Mouse (Mus musculus): ENCODE data around the gene Gpr141. TPM values are rescaled to one million over a fixed set of nuclear protein-coding genes. Genes with fewer than 3 reads are reported as not detected.

Gpr141 gene
- total and polyA plus RNA-seq, 3 experiments, result not detected

DNA sequence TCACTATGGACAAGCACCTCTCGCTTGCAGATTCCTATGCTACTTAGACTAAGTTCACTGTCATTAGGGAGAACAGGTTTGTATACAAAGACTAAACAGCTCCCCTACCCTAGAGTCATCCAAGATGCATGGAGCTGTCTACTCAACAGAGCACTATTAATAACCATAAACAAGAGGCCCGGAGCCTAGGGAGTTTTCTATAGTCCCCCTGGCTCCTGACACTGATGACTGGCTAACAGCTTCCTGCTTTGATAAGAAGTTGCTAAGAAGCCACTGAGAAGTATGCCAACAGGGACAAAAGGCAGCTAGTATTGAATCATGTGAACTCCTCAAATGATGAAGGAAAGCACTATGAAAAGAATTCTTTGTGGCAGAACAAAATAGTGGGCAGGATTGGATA, 78.3 kb downstream of the Gpr141 start:
- Histone ChIP-seq H3K9me3 (replicated peaks; ENCODE audit: insufficient read depth, low read length) (no peaks in the 10 kb centered on the region), H3K79me2 (ENCODE audit: control insufficient read depth, insufficient read depth, low read length, poor library complexity) (no peaks in the 10 kb centered on the region), H3K4me1 (ENCODE audit: control insufficient read depth in 1 of 2, insufficient read depth in 2 of 2, low read length in 2 of 2) (no peaks in the 10 kb centered on the region), H3K36me3 (ENCODE audit: control insufficient read depth in 1 of 2, insufficient read depth in 2 of 2, low read length in 2 of 2) (no peaks in the 10 kb centered on the region), H3K27ac (ENCODE audit: control insufficient read depth, low read depth, low read length) (no peak overlapping the region), H3K4me3 (ENCODE audit: control insufficient read depth in 1 of 2, insufficient read depth in 1 of 2, low read depth in 2 of 2, low read length in 2 of 2) (no peak overlapping the region), H3K27me3 (ENCODE audit: control insufficient read depth in 1 of 2, insufficient read depth in 2 of 2, low read length in 2 of 2) (no peaks in the 10 kb centered on the region; a peak in 2 of 4 replicates), H3K9ac (ENCODE audit: control insufficient read depth, low read depth, low read length, poor library complexity, severe bottlenecking) (no peak overlapping the region)
- DNase-seq (ENCODE audit: low read depth, low spot score), result no peak
- TF ChIP-seq ETS1 (IDR thresholded peaks at IDR 0.05; ENCODE audit: low read depth, low read length), result no peak
- no peak for TF ChIP-seq POLR2A (IDR thresholded peaks at IDR 0.05; ENCODE audit: control insufficient read depth in 1 of 2, insufficient read depth in 1 of 2, low read depth in 1 of 2, low read length in 2 of 2, poor library complexity in 1 of 2)
- TF ChIP-seq EP300 (IDR thresholded peaks at IDR 0.05; ENCODE audit: low read depth in 1 of 2, low read length in 2 of 2), result no peak
- TF ChIP-seq ZKSCAN1 (IDR thresholded peaks at IDR 0.05; ENCODE audit: low read depth, low read length), result no peak
- TF ChIP-seq JUND (IDR thresholded peaks at IDR 0.05; ENCODE audit: low read depth, low read length), result no peak
- TF ChIP-seq NRF1 (IDR thresholded peaks at IDR 0.05; ENCODE audit: insufficient read depth, low read depth, low read length, poor library complexity, severe bottlenecking), result no peak
- no peak for TF ChIP-seq CHD1 (IDR thresholded peaks at IDR 0.05; ENCODE audit: low read depth, low read length)

DNA sequence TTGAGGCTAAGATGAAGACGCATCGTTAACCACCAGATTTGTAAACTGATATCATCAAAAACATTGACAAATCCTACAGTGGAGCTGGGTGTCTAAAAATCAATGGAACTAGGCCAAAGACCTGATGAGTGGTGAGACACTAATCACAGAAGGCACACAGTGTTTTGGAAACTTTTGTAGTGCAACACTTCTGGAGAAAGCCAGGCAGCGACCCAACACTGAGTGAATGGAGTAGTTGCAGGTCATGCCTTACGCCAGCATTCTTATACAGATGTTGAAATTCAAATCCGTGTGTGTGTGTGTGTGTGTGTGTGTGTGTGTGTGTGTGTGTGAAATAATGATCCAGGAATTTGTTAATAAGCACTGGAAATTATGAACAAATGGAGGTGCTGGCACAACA, 79.5 kb downstream of the Gpr141 start:
- no peak overlapping the region for H3K4me3 ChIP-seq (ENCODE audit: control insufficient read depth in 1 of 2, insufficient read depth in 1 of 2, low read depth in 2 of 2, low read length in 2 of 2)
- no peak for DNase-seq (ENCODE audit: low read depth, low spot score)
- TF ChIP-seq MEF2A (IDR thresholded peaks at IDR 0.05; ENCODE audit: extremely low read depth, insufficient replicate concordance, low read depth, low read length, poor library complexity, severe bottlenecking) (no peak), BHLHE40 (IDR thresholded peaks at IDR 0.05; ENCODE audit: borderline replicate concordance, low read depth, low read length) (no peak), NRF1 (IDR thresholded peaks at IDR 0.05; ENCODE audit: insufficient read depth, low read depth, low read length, poor library complexity, severe bottlenecking) (no peak)
- H3K27ac ChIP-seq (ENCODE audit: control insufficient read depth, low read depth, low read length), result no peak overlapping the region
- H3K79me2 ChIP-seq (ENCODE audit: control insufficient read depth, insufficient read depth, low read length, poor library complexity), result no peaks in the 10 kb centered on the region
- no peak overlapping the region for H3K9ac ChIP-seq (ENCODE audit: control insufficient read depth, low read depth, low read length, poor library complexity, severe bottlenecking)
- H3K4me1 ChIP-seq (ENCODE audit: control insufficient read depth in 1 of 2, insufficient read depth in 2 of 2, low read length in 2 of 2), result no peaks in the 10 kb centered on the region
- no peaks in the 10 kb centered on the region; a peak in 1 of 4 replicates for H3K27me3 ChIP-seq (ENCODE audit: control insufficient read depth in 1 of 2, insufficient read depth in 2 of 2, low read length in 2 of 2)
- no peaks in the 10 kb centered on the region for H3K9me3 ChIP-seq (replicated peaks; ENCODE audit: insufficient read depth, low read length)
- H3K36me3 ChIP-seq (ENCODE audit: control insufficient read depth in 1 of 2, insufficient read depth in 2 of 2, low read length in 2 of 2), result no peaks in the 10 kb centered on the region

DNA sequence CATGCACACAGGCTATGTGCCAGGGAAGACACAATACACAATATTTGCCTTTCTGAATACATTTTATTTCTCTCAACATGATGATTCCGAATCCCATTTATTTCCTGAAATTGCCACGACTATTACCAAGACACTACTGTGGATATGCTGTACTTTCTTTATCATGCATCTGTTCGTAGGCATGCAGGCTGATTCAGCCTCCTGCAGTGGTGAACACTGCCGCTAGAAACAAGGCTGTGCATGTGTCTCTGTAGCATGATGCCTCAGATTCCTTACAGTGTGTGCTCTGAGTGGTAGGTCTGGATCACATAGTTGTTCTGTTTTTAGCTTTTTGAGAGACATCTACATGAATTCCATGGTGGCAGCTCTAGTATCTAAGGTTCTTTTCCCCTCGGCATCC, 89.5 kb downstream of the Gpr141 start:
- no peaks in the 10 kb centered on the region; a peak in 2 of 4 replicates for H3K27me3 ChIP-seq (ENCODE audit: control insufficient read depth in 1 of 2, insufficient read depth in 2 of 2, low read length in 2 of 2)
- TF ChIP-seq SMC3 (IDR thresholded peaks at IDR 0.05; ENCODE audit: low read depth, low read length) (no peak), ZKSCAN1 (IDR thresholded peaks at IDR 0.05; ENCODE audit: low read depth, low read length) (no peak), HCFC1 (IDR thresholded peaks at IDR 0.05; ENCODE audit: low read depth, low read length) (no peak), MAFK (IDR thresholded peaks at IDR 0.05; ENCODE audit: borderline replicate concordance, low read depth, low read length) (no peak), MXI1 (IDR thresholded peaks at IDR 0.05; ENCODE audit: low read depth, low read length) (no peak), POLR2AphosphoS2 (IDR thresholded peaks at IDR 0.05; ENCODE audit: low read length) (no peak), ETS1 (IDR thresholded peaks at IDR 0.05; ENCODE audit: low read depth, low read length) (no peak), UBTF (IDR thresholded peaks at IDR 0.05; ENCODE audit: borderline replicate concordance, insufficient read depth, low read depth, low read length) (no peak), MEF2A (IDR thresholded peaks at IDR 0.05; ENCODE audit: extremely low read depth, insufficient replicate concordance, low read depth, low read length, poor library complexity, severe bottlenecking) (no peak), NELFE (IDR thresholded peaks at IDR 0.05; ENCODE audit: low read depth, low read length) (no peak), CHD1 (IDR thresholded peaks at IDR 0.05; ENCODE audit: low read depth, low read length) (no peak), TCF12 (IDR thresholded peaks at IDR 0.05; ENCODE audit: low read depth, low read length) (no peak)
- H3K36me3 ChIP-seq (ENCODE audit: control insufficient read depth in 1 of 2, insufficient read depth in 2 of 2, low read length in 2 of 2), result no peaks in the 10 kb centered on the region
- no peaks in the 10 kb centered on the region for H3K4me1 ChIP-seq (ENCODE audit: control insufficient read depth in 1 of 2, insufficient read depth in 2 of 2, low read length in 2 of 2)
- no peak for DNase-seq (ENCODE audit: low read depth, low spot score)
- no peak overlapping the region for H3K9ac ChIP-seq (ENCODE audit: control insufficient read depth, low read depth, low read length, poor library complexity, severe bottlenecking)
- no peak overlapping the region for H3K4me3 ChIP-seq (ENCODE audit: control insufficient read depth in 1 of 2, insufficient read depth in 1 of 2, low read depth in 2 of 2, low read length in 2 of 2)
- H3K27ac ChIP-seq (ENCODE audit: control insufficient read depth, low read depth, low read length), result no peak overlapping the region
- no peaks in the 10 kb centered on the region for H3K79me2 ChIP-seq (ENCODE audit: control insufficient read depth, insufficient read depth, low read length, poor library complexity)
- no peaks in the 10 kb centered on the region for H3K9me3 ChIP-seq (replicated peaks; ENCODE audit: insufficient read depth, low read length)

Data from MEL (cell line).